Mouse (Mus musculus) kidney, adult 8-10 months (tissue): ENCODE results near the gene Pgm5.
A peak's percentile ranks its signal among the peaks of the same experiment; 100 is the strongest.

ENCODE experiments used
- DNase-seq, 2 experiments: peaks; one replicate each; pipeline ENCODE4 v3.0.0; 2022

The Pgm5 gene

DNA sequence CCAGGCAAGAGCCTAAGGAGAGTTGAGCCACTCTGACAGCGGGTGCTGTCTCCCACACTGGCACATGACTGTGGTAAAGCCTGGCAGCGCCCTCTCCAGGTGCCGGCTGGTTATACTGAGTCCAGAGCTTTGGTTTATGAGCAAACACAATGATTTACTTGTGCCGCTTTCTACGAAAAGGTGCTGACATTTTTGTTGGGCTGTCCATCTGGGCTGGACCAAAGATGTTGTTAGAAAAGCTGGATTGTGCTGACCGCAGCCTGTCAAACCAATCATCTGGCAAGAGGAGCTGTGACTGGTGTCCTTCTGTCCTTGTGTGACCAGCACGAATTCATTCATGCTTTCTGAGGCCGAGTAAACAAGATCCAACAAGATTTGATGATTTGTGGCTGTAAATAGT is 159.9 kb downstream of the Pgm5 start:
- DNase-seq = peak; percentile 55 to 56

DNA sequence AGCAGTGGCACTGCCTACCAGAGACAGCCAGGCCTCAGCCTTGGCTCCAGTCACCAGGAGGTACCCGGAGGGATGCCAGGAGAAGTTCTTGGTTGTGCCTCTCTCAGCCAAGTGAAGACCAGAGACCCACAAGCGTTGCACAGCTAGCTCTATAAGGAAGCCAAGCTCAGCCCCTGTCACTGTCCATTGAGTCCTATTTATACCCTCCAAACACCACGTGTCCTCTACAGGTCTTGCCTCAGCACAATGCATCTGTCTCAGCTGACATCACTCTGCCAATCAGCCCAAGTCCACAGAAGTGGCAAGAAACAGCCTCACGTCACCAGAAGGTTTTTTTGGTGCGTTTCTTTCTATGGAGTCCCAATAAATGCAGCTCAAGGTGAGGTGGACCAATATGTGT is 161.0 kb downstream of the Pgm5 start:
- no peak for DNase-seq

DNA sequence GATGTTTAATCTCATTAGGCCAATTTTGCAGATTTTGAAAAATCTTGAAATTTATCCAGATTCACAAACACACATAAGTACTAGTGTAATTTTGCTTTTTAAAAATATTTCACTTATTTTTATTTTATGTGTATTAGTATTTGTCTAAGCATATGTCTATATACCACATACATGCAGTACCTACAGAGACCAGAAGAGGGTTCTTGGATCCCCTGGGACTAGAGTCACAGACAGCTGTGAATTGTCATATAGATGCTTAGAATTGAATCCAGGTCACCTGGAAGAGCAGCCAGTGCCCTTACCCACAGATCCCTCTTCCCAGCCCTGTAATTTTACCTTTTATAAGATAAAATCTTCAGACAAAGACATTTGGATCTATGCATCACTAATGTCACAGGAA is 161.7 kb downstream of the Pgm5 start:
- DNase-seq = no peak

DNA sequence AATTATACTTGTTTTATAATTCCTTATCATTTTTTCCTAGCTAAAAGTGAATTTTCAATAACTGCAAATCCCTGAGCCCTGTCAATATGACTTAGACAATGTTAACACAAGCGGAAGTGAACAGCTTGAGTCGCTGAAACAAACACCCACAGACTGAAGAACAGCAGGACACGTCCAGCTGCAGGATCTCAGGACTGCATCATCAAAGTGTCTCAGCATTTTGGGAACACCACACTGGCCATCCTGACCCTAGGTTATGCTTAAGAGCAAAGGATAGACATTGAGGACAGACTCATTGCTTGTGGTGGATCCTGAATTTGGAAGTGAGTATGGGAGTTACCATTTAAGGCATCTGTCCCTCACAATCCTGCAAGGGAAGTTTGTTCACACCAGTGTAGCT is 162.5 kb downstream of the Pgm5 start:
- no peak for DNase-seq

DNA sequence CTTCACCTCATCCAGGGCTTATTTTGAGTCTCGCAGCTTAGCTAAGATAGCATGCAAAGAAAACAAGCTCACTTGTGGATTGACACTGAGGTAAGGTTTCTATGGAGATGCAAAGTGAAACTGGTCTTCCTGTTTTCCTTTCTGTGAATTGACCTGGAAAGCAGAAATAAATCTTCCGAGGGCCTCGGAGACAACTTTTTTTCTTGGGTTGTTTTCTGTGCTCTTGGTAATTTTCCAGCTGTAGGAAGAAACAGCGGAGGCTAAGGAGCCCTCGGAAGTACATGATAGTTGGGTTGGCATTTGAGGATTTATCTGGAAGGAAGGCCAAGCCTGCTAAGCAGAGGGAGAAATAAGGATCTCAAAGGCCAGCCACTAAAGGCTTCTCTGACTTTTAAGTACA is 163.0 kb downstream of the Pgm5 start:
- DNase-seq = peak in 1 of 2 experiments; percentile 48

DNA sequence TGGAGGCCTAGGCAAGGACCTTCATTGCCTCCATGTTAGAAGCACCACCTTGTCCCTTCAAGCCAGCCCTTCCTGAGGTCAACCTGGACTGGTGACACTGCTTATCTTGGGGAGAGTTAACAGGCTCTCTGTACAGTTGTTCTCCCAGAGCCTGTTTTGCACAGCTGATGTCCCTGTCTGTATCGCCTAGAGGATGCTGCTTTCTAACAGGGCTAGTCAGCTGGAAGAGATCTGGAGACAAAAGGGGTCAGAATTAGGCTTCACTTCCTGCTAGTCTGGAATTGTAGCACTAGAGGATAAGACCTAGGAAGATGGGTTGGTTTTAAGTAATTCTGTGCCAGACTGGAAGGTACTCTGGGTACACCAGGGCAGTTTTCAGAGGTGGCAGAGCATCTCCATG is 163.7 kb downstream of the Pgm5 start:
- DNase-seq = no peak

DNA sequence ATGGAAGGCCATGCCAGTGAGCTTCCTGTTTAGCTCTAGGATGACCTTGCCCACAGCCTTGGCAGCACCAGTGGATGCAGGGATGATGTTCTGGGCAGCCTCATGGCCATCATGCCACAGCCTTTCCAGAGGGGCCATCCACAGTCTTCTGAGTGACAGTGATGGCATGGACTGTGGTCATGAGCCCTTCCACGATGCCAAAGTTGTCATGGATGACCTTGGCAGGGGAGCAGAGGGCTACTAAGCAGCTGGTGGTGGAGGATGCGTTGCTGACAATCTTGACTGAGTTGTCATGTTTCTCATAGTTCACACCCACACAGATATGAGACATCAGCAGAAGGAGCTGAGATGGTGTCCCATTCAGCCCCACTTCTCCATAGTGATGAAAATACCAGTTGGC is 169.0 kb downstream of the Pgm5 start:
- DNase-seq = no peak

DNA sequence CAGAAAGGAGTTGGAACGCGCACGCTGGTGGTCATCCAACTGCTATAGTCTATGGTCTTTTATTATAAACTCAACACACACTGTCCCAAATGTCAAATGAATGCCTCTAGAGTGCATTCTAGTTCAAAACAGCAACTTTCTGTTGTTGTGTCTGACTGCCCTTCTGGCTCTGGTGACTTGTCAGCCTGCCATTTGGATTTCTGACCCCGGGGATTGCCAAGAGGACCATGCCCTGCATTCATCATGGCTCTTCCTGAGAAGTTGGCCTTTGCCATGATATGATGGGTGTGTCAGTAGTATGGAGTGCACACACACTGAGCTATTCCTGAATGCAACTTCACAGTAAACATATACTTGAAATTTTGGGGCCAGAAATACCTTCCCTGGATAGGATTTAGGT is 172.1 kb downstream of the Pgm5 start:
- DNase-seq = peak; percentile 61

DNA sequence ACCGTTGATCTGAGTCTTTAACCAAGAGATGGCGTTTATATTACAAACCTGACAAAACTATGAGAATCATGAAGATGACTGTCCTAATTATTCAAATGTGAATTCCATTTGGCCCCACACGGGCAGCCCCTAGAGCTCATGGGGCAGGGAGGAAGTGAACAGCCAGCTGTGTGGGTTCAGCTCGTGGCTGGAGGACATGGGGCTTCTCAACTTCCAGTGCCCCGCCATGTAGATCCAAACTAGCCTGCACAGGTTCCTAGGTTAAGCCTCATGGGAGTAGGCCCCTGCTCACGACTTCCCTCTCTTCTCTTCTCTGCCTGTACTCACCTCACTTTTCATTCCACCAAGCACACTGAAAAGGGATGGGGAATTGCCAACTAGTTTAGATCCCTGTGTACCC is 173.3 kb downstream of the Pgm5 start:
- no peak for DNase-seq

DNA sequence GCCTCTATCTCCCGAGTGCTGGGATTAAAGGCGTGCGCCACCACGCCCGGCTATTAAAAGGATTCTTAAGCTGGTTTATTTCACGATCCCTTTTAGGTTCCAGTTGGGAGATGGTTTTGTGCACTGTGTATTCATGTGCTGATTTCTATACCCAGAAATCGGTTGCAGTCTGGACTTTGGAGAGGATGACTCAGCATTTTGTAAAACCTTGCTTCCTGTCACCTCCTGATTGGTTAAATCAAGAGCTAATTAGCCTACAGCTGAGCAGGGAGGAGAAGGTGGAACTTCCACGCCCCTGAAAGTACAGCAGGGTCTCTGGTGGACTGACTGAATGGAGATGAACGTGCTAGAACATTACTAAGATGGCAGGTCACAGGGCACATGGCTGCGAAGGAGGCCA is 175.2 kb downstream of the Pgm5 start:
- DNase-seq = no peak

DNA sequence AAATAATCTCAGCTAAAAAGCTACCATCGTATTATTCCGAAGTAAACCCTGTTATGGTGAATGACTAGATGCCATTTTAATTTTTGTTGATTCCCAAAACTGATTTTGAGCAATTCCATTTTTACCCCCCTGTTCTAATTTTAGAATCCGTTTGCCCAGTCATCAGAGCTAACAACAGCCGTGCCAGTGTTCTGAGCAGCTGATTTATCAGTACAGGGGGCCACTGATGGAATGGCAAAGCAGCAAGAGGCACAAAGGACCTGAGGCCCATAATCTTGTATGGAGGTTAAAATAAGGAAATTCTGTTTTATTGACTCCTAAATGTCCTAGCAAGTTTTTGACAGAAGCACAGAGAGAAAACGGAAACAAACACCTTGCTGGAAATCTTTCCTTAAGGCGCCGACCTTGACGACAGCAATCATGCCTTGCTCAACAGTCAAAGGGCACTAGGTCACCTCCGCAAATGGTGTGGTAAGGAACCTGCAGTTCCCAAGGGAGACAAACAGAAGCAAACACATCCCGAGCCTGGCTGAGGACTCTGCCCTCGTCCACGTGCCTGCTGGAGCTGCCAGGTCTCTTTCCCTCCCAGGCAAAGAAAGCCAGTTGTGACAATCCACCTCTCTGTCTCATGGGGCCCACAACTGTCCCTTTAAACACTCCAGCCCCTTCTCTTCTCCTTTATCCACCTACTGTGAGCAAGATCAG is 178.5 kb downstream of the Pgm5 start:
- peak; percentile 82 to 84 for DNase-seq

DNA sequence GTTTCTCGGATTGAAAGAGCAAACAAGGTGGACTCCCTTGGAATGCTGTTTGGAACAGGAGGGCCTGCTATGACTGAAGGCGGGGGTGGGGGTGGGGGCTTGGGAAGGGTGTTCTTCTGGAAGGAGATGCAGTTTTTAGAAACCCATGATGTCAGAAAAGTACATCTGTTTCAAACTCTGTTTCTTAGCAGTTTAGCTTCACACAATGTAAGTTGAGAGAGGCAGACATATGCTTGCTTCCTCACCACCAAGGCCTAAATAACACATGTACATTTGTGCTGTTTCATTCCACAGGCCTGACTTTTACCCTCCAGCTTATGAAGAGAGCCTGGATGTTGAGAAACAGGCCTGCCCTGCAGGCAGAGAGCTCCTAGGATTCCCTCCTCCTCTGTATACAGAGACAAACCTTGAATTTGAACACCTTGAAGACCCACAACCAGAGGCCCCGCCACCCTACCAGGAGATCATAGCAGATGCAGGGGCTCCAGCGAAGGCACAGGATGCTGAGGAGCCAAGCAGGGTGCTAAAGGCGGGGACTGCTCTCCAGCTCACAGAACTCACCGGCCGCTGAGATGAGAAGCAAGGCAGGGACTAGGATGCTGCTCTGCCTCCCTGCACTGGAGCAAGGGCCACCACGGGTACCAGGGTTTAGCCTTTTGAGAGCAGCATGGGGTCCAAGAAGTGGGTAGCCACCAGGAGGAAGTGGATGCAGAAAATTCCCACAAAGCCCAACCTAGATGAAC is 184.2 kb downstream of the Pgm5 start:
- no peak for DNase-seq

DNA sequence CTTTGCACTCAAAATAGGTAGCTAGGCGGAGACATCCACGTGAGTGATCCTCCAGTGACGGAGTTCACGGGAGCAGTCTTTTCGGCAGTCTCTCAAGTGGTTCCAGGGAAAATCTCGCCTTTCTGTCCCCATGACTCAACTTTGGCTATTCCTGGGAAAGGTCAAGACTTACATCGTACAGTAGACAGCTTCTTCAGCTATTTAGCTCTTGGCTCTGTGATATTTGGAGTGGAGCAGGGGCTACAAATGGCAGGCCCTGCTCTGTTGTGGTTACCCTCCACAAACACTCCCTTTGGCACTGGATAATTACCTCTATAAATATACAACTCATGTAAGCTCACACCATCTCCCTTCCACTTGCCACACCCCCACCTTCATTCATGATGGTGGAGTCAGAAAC is 185.2 kb downstream of the Pgm5 start:
- DNase-seq = no peak

DNA sequence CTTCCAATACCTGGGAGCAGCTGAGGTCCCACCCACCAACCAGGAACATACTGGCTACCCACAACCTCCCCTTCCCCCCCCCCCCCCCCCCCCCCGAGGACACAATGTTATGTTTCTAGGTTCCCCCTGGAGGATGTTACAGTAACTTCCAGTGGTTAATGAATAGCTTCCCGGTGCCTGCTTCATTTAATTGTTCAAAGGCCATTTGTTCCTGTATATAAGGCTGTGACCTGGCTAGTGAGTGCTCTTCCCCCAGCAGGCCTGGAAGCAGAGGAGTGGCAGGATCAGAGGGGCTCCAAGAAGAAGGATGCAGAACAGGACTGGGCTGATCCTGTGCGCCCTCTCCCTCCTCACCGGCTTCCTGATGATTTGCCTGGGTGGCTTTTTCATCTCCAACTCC is 187.9 kb downstream of the Pgm5 start, which contains the start of gene Tmem252:
Gene Tmem252, plus strand, starts transcription at position 247 of the 400 bp plus-strand sequence.
- DNase-seq = peak; percentile 75 to 80

DNA sequence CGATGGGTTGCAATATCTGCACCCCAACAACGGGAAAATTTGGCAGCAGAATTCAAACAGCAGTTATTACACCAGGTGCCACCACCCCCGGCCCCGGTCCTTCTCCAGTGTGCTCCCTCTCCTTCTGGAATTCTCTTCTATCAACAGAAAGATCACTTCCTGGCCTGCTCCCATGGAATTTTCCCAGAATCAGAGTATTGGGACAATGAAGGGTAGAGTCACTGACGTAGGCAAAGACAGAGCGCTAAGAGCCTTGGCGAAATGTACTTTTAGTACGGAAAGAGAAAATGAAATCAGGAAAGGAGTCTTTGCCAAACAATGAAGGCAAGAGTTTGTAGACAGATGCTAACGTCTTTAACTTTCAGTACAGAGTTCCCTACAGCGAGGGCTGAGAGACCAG is 188.3 kb downstream of the Pgm5 start:
- DNase-seq = peak; percentile 31 to 33

DNA sequence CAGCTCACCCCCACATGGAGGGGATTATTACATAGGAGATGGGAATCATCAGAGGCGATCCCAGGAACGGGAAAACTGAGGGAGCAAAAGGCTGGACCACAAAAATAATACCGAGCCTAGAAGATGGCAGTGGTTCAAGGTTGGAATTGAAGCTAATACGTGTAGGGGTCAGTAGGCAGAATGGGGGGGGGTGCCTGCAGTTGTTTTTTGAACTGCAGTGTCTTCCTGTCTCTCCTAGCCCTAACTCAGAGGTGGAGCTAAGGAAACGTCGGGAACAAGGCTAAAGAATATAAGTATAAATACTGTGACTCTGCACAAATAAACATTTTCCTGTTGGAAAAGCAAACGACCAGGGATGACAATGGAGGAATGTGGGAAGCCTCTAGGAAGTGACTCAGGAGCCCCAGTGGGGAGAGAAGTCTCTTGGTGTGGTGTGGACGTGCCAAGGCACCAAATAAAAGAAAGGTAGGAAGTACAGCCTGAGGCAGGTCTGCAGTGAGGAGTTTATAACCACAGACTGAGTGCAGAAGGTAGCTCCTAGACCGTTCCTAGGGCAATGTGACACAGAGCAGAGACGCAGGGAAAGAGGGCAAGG is 189.2 kb downstream of the Pgm5 start:
- no peak for DNase-seq

DNA sequence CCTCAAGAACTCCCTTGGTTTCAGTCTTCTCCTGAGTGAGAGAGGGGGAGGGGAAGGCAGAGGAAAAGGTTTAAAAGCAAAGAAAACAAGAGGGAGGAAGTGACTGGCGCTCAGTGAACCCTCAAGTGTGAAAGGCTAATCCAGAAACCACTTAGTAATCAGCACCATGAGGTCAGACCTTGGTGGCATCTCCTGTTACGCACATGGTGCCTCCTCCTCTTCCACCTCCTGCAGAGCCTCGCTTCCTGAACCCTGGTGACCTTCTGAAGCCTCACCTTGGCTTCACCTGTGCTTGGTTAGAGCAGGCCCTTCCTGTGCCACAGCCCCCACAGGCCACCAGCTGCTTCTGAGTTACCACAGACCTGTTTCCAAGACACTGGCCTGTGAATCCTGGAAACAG is 190.1 kb downstream of the Pgm5 start:
- peak; percentile 83 to 91 for DNase-seq

DNA sequence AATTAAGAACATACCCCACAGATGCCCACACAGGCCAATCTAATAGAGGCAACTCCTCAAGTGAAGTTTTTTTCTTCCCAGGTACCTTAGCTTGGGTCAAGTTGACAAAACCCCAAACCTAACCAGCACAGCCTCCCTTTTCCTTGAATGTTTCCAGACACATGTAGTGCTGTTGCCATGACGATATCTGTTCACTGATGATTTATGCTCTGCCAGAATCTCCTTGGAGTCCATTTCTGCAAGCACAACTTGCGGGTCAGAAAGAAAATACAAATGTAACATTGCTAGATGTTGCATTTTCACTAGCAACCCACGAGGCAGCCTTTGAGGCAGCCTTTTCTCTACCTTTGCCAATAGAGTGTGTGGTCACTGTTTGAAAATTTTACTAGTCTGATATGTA is 194.1 kb downstream of the Pgm5 start:
- DNase-seq = no peak

DNA sequence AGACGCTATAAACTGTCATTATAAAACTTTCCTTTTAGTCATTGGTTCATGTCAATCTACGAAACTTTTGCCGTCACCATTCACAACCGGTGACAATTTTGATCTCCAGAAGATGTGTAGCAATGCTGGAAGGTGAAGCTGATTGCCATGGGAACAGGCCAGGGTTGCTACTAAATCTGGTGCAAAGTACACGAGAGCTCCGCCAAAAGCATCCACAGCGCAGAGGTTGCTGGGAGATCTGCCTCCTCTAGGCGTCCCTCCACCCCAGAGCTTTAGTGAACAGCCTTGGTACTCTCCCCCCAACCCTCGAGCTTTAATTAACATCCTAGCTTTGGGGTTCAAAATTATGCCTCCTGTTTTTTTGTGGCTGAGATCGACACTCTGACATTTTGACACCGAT is 195.9 kb downstream of the Pgm5 start:
- peak in 1 of 2 experiments; percentile 30 for DNase-seq

DNA sequence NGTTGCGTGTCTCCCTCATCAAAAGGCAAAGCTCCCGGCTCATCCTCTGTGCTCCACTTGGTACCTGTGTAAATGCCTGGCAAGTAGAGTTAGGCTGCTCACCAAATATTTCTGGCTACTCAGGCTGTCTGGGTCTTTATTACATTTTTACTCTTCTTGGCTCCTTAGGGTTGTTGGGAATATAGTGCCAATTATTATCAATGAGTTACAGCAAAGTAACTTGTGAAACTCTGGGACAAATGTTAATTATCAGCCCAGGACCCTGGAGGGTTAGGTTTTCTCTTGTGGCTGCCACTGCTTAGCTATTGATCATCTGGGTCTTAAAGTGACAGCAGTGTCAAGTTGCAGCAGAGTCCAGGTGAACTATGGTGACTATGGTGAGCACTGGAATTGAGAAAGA is 199.3 kb downstream of the Pgm5 start:
- peak in 1 of 2 experiments; percentile 45 for DNase-seq

DNA sequence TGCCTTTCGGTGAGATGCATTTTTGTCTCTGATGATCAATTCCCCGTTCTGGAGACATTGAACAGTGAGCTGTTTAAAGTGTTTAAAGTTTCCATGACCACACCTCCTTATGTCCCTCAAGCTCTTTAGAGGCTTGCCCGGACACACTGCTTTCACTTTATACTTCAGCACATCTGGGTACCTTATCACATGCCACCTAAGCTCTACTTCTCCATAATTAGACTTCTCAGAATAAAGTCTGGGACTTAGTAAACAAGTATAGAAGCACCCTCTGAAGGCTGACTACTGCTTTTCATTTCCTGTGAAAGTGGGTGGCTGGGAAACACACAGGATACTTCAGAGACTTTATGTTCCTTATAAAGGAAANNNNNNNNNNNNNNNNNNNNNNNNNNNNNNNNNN is 204.7 kb downstream of the Pgm5 start:
- no peak for DNase-seq

DNA sequence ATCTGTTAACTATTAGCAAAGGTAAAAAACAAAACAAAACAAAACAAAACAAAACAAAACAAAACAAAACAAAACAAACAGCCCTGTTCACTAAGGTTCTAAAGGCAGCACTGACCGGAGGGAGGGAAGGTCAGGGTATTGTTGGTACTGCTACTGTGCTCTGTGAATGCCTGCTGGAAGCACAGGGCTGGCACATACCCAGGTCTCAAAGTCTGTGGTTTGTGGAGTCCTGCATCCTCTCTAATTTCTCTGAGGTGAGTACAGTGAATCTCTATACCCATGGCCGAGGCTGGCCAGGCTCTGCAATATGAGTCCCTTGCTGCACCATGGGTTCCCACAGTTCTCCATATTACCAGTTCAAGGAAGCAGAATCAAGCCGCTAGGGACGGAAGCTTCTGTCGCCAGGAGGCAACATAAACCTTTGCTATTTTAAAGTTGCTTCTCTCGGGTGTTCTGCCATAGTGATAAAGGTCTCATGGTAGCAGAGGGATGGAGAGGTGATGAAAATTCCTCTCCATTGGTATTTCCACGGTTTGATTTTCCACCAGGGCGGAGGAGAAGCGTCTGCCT is 208.3 kb downstream of the Pgm5 start:
- DNase-seq = peak; percentile 59 to 76

DNA sequence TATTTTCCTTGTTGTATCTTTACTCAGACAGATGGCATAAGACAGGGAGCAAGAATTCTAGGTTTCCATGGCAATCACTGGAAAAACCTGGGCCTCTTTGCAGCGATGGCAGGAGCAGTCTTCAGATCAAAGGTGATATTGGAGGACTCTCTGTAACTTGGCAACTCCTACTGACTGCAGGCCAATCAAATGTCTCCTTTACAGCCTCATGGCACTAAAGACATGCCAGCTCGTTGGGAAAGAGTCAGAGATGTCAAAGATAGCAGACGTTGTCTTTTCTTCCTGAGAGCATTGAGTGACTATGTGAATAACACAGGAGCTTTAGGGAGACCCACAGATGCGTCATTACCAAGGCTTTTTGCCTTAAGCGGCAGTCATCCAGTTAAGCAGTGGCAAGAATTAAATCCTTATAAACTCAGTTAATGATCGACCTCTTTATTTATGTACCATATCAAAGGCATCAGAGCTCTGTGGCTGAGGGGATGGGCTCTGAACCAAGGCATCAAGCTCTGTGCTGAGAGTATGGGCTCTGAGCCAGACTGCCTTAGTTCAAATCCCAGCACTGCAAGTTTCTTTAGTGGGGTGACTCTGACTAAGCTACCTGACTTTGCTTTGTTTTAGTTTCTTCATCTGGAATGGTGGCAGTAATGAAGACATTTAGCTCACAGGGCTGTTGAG is 209.2 kb downstream of the Pgm5 start:
- no peak for DNase-seq
